Mouse (Mus musculus) urinary bladder, adult 2 months (tissue): ENCODE data around the gene Prpsap2. TPM values are rescaled to one million over a fixed set of nuclear protein-coding genes. Genes with fewer than 3 reads are reported as not detected.
"Not testable (repeated sequence)": the region's sequence is repeated elsewhere in the genome, so short reads cannot be mapped to it uniquely, and the experiment has no call there.

Source experiments
- DNase-seq: peaks from one replicate; pipeline ENCODE4 v3.0.0; 2022; ENCODE audit warnings: low spot score
- polyA plus RNA-seq: library from polyadenylated mRNA; depleted of rRNA; stranded (reverse); fragments of >200 nt; gene quantifications from 2 replicates; pipeline ENCODE4 v1.2.3, GENCODE M21; 2012; rRNA removed

Gene Prpsap2
- polyA plus RNA-seq = 26.7 and 33.1 TPM in 2 replicates

GRCm38 (mm10) chr11:61761584-61762407 lies at the start of gene Prpsap2:
TSS of gene Prpsap2 (minus strand) at chr11:61762088.
- peak; percentile 92 for DNase-seq

DNA sequence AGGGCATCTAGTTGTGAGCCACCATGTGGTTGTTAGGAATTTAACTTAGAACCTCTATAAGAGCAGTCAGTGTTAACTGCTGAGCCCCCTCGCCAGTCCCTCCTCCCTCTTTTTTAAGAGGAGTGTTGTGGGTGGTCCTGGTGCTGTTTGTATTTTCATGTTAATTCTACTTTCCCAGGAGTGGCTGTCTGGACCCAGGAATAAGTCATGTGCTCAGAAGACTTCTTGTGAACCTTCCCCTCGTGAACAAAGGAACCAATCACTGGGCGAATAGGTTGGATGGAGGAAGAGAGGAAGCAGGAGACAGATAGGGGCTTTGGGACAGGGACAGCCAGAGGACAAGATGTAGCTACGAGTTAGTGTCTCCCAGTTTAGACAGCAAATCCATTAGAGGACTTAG lies 47.9 kb upstream of the Prpsap2 start:
- no peak for DNase-seq

GRCm38 (mm10) chr11:61808551-61809117 lies 46.7 kb upstream of the Prpsap2 start:
- no peak for DNase-seq

DNA sequence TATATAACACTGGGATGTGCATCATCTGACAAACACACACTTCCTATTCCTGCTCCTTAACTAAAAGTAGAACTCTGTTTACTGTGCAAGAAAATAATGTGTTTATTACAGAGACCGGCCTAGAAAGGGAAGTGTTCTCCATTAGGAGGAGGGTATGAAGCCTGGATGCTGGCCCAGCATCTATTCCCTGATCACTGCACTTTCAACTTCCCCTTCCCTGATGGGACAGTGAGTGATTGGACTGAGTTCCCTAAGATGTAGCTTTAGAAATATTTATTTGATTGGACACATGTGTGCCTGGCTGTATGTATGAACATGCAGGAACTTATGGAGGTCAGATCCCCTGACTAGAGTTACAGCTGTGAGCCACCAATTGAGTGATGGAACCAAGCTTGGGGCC lies 31.6 kb upstream of the Prpsap2 start:
- DNase-seq = no peak

DNA sequence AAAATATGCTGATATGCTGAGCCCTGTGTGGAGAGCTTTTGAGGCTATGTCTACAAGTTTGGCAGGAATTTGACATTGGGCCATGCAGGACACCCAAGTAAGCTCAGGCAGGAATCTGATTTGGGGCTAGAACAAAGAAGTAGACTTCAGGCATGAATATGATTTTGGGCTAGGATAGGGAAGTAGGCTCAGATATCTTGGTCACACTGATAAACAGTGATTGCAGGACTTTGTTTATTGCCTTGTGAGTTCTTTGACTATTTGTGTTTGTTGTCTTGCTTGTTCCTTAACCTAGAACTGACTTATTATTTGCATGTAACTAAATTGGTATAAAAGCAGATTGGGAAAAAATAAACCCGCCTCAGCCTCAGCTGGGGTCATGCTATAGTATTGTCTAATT lies 26.7 kb upstream of the Prpsap2 start:
- DNase-seq = no peak

- not testable (repeated sequence) for DNase-seq
Measured at GRCm38 (mm10) chr11:61782526-61782925, 20.6 kb upstream of the Prpsap2 start.

GRCm38 (mm10) chr11:61774551-61775149 lies 12.8 kb upstream of the Prpsap2 start:
- no peak for DNase-seq

GRCm38 (mm10) chr11:61760518-61760917 lies 1.4 kb downstream of the Prpsap2 start:
- DNase-seq = no peak

DNA sequence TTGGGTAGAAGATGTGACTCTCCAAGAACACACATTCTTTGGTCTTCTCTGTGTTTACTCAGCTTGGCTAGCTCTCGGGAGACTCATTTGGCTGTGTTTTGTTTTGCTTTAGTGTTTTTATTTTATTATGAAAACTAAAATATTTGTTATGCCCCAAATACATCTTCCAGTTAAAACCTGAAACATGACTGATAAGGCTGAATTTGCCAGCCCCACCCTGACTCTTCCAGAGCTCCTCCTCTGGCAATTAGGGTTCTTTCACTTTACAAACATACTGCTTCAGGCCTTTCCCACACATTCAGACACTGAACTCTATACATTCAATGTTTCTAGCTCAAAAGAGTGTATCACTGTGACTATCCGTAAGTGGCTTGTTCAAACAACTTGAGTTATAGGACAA lies 4.7 kb downstream of the Prpsap2 start:
- no peak for DNase-seq

- DNase-seq = no peak
Measured at GRCm38 (mm10) chr11:61751612-61752011, 10.3 kb downstream of the Prpsap2 start.

GRCm38 (mm10) chr11:61747161-61747560 lies 14.7 kb downstream of the Prpsap2 start:
- DNase-seq = no peak

GRCm38 (mm10) chr11:61745781-61746180 lies 16.1 kb downstream of the Prpsap2 start:
- no peak for DNase-seq

GRCm38 (mm10) chr11:61744460-61744859 lies 17.4 kb downstream of the Prpsap2 start:
- DNase-seq = no peak

DNA sequence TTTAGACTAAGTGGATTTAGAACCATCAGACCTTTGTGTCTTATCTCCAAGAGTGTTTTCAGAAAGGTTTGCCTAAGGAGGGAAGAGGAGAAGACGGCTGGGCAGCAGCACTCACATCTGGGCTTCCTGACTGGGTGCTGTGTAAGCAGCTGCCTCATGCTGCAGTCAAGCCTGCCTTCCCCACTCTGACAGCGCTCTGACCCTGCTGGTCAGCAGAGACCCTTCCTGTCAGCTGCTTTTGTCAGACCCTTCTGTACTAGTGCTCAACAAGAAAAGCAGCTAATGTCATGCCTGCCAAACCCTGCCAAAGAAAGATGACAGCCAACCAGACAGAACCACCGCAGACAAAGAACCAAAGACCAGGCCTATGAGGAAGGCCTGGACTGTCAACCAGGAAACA lies 18.1 kb downstream of the Prpsap2 start:
- DNase-seq = no peak

DNA sequence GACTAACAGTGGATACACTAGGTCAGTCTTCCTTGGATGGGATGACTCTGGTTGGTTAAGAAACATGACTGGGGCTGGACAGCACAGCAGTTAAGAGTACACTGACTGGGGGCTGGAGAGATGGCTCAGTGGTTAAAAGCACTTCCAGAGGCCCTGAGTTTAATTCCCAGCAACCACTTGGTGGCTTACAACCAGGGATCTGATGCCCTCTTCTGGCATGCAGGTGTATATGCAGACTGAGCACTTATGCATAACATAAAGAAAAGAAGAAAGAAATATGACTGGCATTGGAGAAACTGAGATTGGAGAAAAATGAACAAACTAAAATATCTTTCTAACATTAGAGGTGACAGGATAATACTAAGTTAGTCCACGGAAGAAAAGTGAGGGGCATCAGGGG lies 21.4 kb downstream of the Prpsap2 start:
- DNase-seq = no peak

DNA sequence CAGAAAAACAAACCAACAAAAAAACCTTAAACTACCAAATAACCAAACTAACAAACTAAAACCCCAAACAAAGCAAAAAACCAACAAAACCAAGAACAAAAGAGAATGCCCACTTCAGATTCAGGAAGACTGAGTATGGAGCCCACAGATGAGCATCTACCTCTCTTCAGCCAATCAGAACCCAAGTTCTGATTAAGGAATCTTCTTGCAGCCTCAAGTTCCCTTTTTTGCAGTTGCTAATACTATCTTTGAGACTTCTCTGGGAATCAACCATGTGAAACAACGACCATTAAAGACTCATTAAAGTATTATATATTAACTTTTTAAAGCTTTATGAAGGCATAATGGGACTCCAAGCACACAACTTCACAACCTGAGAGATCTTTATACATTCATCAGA lies 24.6 kb downstream of the Prpsap2 start:
- DNase-seq = no peak

GRCm38 (mm10) chr11:61732672-61733071 lies 29.2 kb downstream of the Prpsap2 start:
- DNase-seq = no peak

DNA sequence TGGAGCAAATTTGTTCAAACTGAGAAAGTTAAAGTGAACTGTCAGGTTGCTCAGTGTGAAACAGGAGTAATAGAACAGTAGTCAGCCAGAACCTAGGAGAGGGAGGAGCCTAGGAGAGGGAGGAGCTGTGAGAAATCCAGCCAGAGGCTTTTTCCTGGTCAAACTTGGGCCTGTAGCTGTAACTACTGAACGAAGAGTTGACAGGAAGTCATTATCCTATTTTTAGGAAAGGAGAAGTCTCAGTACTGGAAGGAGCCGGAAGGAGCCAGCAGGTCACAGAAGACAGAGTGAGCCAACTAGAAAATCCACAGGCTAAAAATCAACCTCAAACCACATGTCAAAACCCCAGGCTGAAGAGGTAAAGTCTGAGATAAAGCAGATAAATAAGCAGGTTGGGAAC lies 33.9 kb downstream of the Prpsap2 start:
- no peak for DNase-seq

GRCm38 (mm10) chr11:61722077-61722476 lies 39.8 kb downstream of the Prpsap2 start:
- no peak for DNase-seq

DNA sequence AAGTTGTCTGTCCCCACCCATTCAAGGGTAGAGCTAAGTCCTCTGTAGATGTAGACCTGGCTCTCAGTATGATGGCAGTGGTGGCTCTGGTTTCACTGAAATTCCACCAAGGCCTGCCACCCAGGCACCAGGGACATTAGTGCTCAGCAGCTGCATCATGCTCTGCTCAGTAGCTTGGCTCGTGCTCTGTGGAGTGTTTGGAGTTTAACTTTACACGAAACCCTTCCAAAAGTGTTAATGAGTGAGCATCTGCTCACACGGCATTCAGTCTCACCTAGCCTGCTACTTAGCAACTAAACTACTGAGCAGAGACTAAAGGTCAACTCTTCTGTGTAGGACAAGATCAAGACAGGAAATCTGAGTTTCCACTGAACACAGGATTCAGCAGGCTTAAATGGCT lies 41.3 kb downstream of the Prpsap2 start, which contains the start of gene Slc5a10:
Gene Slc5a10, minus strand, starts transcription at position 191 of the 400 bp plus-strand sequence.
- DNase-seq = no peak

- no peak for DNase-seq
Measured at GRCm38 (mm10) chr11:61719826-61720225, 42.1 kb downstream of the Prpsap2 start.

DNA sequence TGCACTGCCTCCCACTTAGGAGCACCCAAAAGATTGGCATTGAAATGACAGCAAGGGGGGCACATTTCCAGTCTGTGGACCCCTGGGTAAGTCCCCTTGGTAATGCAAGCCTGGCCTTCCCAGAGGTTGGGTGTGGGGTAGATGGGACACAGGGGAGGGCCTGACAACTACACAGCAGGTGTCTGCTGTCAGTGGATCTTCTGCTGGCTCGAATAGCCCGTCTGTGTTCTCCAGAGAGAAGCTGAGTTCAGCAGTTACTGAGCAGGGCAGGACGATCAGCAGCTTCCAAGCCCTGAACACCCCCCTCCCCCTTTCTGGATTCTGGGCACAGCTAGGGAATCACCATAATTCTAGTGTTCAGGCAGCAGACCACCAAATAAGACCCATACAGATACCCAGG lies 42.5 kb downstream of the Prpsap2 start:
- no peak for DNase-seq

DNA sequence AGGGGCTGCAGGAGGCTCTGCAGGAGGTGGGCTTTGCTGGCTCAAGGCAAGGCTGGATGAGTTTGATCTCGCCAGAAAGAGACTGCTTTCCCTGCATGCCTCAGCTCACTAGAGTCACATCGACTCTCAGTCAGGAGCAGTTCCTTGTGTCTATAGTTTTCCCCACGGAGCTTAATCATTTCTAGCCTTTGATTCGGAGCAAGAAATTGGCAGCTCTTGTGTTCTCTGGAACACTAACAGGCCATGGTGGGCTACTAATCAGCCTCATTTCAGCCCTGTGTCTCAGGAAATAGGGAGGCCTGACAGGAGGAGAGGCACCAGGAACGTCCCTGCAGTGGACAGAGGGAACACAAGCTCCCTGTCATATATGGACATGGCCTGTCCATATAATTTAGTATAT lies 43.9 kb downstream of the Prpsap2 start:
- no peak for DNase-seq
